Mouse (Mus musculus) CH12.LX (cell line): ENCODE measurements around the gene Fgfr1op. TPM values are rescaled to one million over a fixed set of nuclear protein-coding genes. Genes with fewer than 3 reads are reported as not detected.

Experiments used
- DNase-seq: peaks from one replicate; pipeline ENCODE4 v3.0.0-alpha.2; 2013; ENCODE audit errors: extremely low read depth
- H3K27ac ChIP-seq: 2 replicates; pipeline ENCODE4 v1.5.1; 2012; ENCODE audit warnings: low read depth, mild to moderate bottlenecking, control low read depth, moderate library complexity; ENCODE audit not compliant: insufficient read depth
- H3K27me3 ChIP-seq: replicated peaks from 2 replicates; pipeline ENCODE3; 2012; ENCODE audit warnings: inconsistent platforms
- H3K36me3 ChIP-seq, 2 experiments: replicated peaks in 1 of 2; 2 replicates each; pipeline versions ENCODE3 to v1.6.1; 2012; ENCODE audit warnings: inconsistent platforms in 1 of 2, low read length in 1 of 2, mild to moderate bottlenecking in 1 of 2, mixed read lengths in 1 of 2, moderate library complexity in 1 of 2; ENCODE audit not compliant: control insufficient read depth in 1 of 2, insufficient read depth in 1 of 2
- H3K4me1 ChIP-seq, 2 experiments: 2 replicates each; pipeline ENCODE4 v1.6.1; 2012; ENCODE audit warnings: inconsistent platforms in 1 of 2, moderate library complexity in 1 of 2; ENCODE audit not compliant: insufficient read depth in 2 of 2, control insufficient read depth in 1 of 2
- H3K4me2 ChIP-seq: 2 replicates; pipeline ENCODE4 v1.6.1; 2012; ENCODE audit warnings: low read depth, mild to moderate bottlenecking, control low read depth; ENCODE audit not compliant: poor library complexity, insufficient read depth, severe bottlenecking
- H3K4me3 ChIP-seq, 3 experiments: fragments of 150-350 bp in 1 of 3; sonication (generic) in 1 of 3; replicated peaks in 1 of 3; 2 replicates each; pipeline versions ENCODE3 to v1.5.1; 2011 to 2012; ENCODE audit warnings: low read depth in 2 of 3, low read length in 2 of 3, mild to moderate bottlenecking in 2 of 3, moderate library complexity in 2 of 3, control low read depth in 1 of 3, improper control_type of control experiment in 1 of 3, inconsistent platforms in 1 of 3, mixed read lengths in 1 of 3; ENCODE audit not compliant: poor library complexity in 1 of 3
- H3K79me2 ChIP-seq: replicated peaks from 2 replicates; pipeline ENCODE4 v1.6.1; 2012; ENCODE audit warnings: mild to moderate bottlenecking, moderate library complexity; ENCODE audit not compliant: control insufficient read depth, poor library complexity, insufficient read depth, severe bottlenecking; ENCODE audit errors: extremely low read depth
- H3K9ac ChIP-seq: 2 replicates; pipeline ENCODE4 v1.6.1; 2012; ENCODE audit warnings: low read depth, mild to moderate bottlenecking, control low read depth, moderate library complexity; ENCODE audit not compliant: insufficient read depth
- H3K9me3 ChIP-seq: replicated peaks from 2 replicates; pipeline ENCODE3; 2012; ENCODE audit warnings: low read length, inconsistent platforms, mixed read lengths
- BHLHE40 ChIP-seq: IDR thresholded peaks from 2 replicates; pipeline ENCODE4 v1.6.1; 2011; ENCODE audit warnings: mild to moderate bottlenecking, low read depth, low read length, improper control_type of control experiment
- CHD2 ChIP-seq: IDR thresholded peaks from 2 replicates; pipeline ENCODE4 v1.6.1; 2011; ENCODE audit warnings: low read length, improper control_type of control experiment
- E2F4 ChIP-seq: IDR thresholded peaks from 2 replicates; pipeline ENCODE4 v1.6.1; 2011; ENCODE audit warnings: low read depth, low read length, improper control_type of control experiment; ENCODE audit not compliant: insufficient replicate concordance
- ELF1 ChIP-seq: IDR thresholded peaks from 2 replicates; pipeline ENCODE4 v1.6.1; 2014; ENCODE audit warnings: low read depth, mild to moderate bottlenecking, inconsistent platforms, low read length, improper control_type of control experiment
- EP300 ChIP-seq: IDR thresholded peaks from 2 replicates; pipeline ENCODE4 v1.6.1; 2011; ENCODE audit warnings: low read length, improper control_type of control experiment
- ETS1 ChIP-seq: conservative IDR thresholded peaks from 2 replicates; pipeline ENCODE4 v1.6.1; 2012; ENCODE audit warnings: low read depth, mild to moderate bottlenecking, inconsistent platforms, low read length, improper control_type of control experiment, moderate library complexity
- HCFC1 ChIP-seq: IDR thresholded peaks from 2 replicates; pipeline ENCODE4 v1.6.1; 2012; ENCODE audit warnings: low read depth, mild to moderate bottlenecking, inconsistent platforms, low read length, improper control_type of control experiment
- IRF4 ChIP-seq: IDR thresholded peaks from 2 replicates; pipeline ENCODE4 v1.6.1; 2014; ENCODE audit warnings: low read depth, mild to moderate bottlenecking, inconsistent platforms, low read length, improper control_type of control experiment
- JUN ChIP-seq: IDR thresholded peaks from 2 replicates; pipeline ENCODE4 v1.6.1; 2011; ENCODE audit warnings: low read depth, mild to moderate bottlenecking, low read length, improper control_type of control experiment, moderate library complexity; ENCODE audit not compliant: insufficient read depth
- JUND ChIP-seq: conservative IDR thresholded peaks from 2 replicates; pipeline ENCODE4 v1.6.1; 2011; ENCODE audit warnings: low read depth, low read length, improper control_type of control experiment
- KAT2A ChIP-seq: IDR thresholded peaks from 2 replicates; pipeline ENCODE4 v1.6.1; 2012; ENCODE audit warnings: low read length, improper control_type of control experiment, inconsistent platforms; ENCODE audit not compliant: insufficient replicate concordance
- MAFK ChIP-seq: IDR thresholded peaks from 2 replicates; pipeline ENCODE4 v1.6.1; 2011; ENCODE audit warnings: low read length, improper control_type of control experiment; ENCODE audit not compliant: insufficient replicate concordance
- MAX ChIP-seq: IDR thresholded peaks from 2 replicates; pipeline ENCODE4 v1.6.1; 2011; ENCODE audit warnings: low read length, improper control_type of control experiment
- MAZ ChIP-seq: IDR thresholded peaks from 2 replicates; pipeline ENCODE4 v1.6.1; 2012; ENCODE audit warnings: low read depth, mild to moderate bottlenecking, inconsistent platforms, low read length, improper control_type of control experiment, moderate library complexity
- MEF2A ChIP-seq: IDR thresholded peaks from 2 replicates; pipeline ENCODE4 v1.6.1; 2014; ENCODE audit warnings: low read depth, mild to moderate bottlenecking, inconsistent platforms, low read length, improper control_type of control experiment, borderline replicate concordance
- MYC ChIP-seq: IDR thresholded peaks from 2 replicates; pipeline ENCODE4 v1.6.1; 2011; ENCODE audit warnings: low read depth, mild to moderate bottlenecking, improper control_type of control experiment, low read length
- NELFE ChIP-seq: IDR thresholded peaks from 2 replicates; pipeline ENCODE4 v1.6.1; 2011; ENCODE audit warnings: low read depth, low read length, improper control_type of control experiment
- NRF1 ChIP-seq: IDR thresholded peaks from 2 replicates; pipeline ENCODE4 v1.6.1; 2014; ENCODE audit warnings: low read depth, mild to moderate bottlenecking, inconsistent platforms, low read length, improper control_type of control experiment, moderate library complexity
- POLR2A ChIP-seq: IDR thresholded peaks from 2 replicates; pipeline ENCODE4 v1.6.1; 2011; ENCODE audit warnings: low read depth, mild to moderate bottlenecking, improper control_type of control experiment, low read length
- RCOR1 ChIP-seq: conservative IDR thresholded peaks from 2 replicates; pipeline ENCODE4 v1.6.1; 2012; ENCODE audit warnings: low read depth, mild to moderate bottlenecking, inconsistent platforms, low read length, improper control_type of control experiment
- SIN3A ChIP-seq: IDR thresholded peaks from 2 replicates; pipeline ENCODE4 v1.6.1; 2012; ENCODE audit warnings: low read length, improper control_type of control experiment, inconsistent platforms
- TBP ChIP-seq: conservative IDR thresholded peaks from 2 replicates; pipeline ENCODE4 v1.6.1; 2011; ENCODE audit warnings: low read depth, low read length, improper control_type of control experiment
- TCF12 ChIP-seq: IDR thresholded peaks from 2 replicates; pipeline ENCODE4 v1.6.1; 2014; ENCODE audit warnings: low read depth, mild to moderate bottlenecking, inconsistent platforms, low read length, improper control_type of control experiment
- UBTF ChIP-seq: IDR thresholded peaks from 2 replicates; pipeline ENCODE4 v1.6.1; 2012; ENCODE audit warnings: low read depth, mild to moderate bottlenecking, inconsistent platforms, low read length, improper control_type of control experiment, moderate library complexity
- USF1 ChIP-seq: IDR thresholded peaks from 2 replicates; pipeline ENCODE4 v1.6.1; 2014; ENCODE audit warnings: low read depth, mild to moderate bottlenecking, inconsistent platforms, low read length, improper control_type of control experiment
- ZC3H11A ChIP-seq: IDR thresholded peaks from 2 replicates; pipeline ENCODE4 v1.6.1; 2012; ENCODE audit warnings: low read depth, mild to moderate bottlenecking, inconsistent platforms, low read length, improper control_type of control experiment
- dilution Hi-C: fragments of 300-500 bp; cut with MboI; formaldehyde crosslinking; loops from 2 replicates; pipeline ENCODE4 v1.14.3; 2020; ENCODE audit warnings: low sequenced_read_pairs; ENCODE audit not compliant: extremely low pct_unique_long_range_greater_than_20kb, extremely low pct_ligation_motif_present
- in situ Hi-C: fragments of 300-500 bp; cut with MboI; formaldehyde crosslinking; loops from 3 replicates; pipeline ENCODE4 v1.14.3; 2019; ENCODE audit warnings: low sequenced_read_pairs, low pct_ligation_motif_present, low pct_unique_long_range_greater_than_20kb, mixed read lengths
- polyA plus RNA-seq: library from polyadenylated mRNA; unstranded; fragments of >175 nt; gene quantifications from 2 replicates; pipeline ENCODE4 v1.2.1, GENCODE M21; 2012; ENCODE audit warnings: low read depth; ENCODE audit not compliant: insufficient read length
- total RNA-seq, 2 experiments: library from RNA; depleted of rRNA; stranded (reverse); fragments of 300-350 nt in 1 of 2; fragments of >200 nt in 1 of 2; gene quantifications; 2 replicates each; pipeline ENCODE4 v1.2.3; 2012 to 2014

Gene Fgfr1op
- total and polyA plus RNA-seq, 3 experiments: 29.8 to 56.3 (median 46.9) TPM

GRCm38 (mm10) chr17:8209696-8210095, 44.4 kb downstream of the Fgfr1op start:
- dilution Hi-C loops: no loop called here
- in situ Hi-C loops: loop anchor here (5.0 kb wide), 1 partner anchor 38 kb away; no protein-coding TSS in a partner anchor
- H3K4me1 ChIP-seq: peaks cover 21 to 50% of the 10 kb centered on the region in 2 experiments
- no peak for TF ChIP-seq RCOR1
- TF ChIP-seq POLR2A: no peak
- no peak for TF ChIP-seq KAT2A
- TF ChIP-seq ELF1: no peak
- TF ChIP-seq ZC3H11A: no peak
- TF ChIP-seq JUND: no peak
- no peak for TF ChIP-seq E2F4
- no peak for TF ChIP-seq MAX
- no peak for TF ChIP-seq NRF1
- TF ChIP-seq IRF4: no peak
- TF ChIP-seq TBP: no peak
- TF ChIP-seq MAZ: no peak
- TF ChIP-seq JUN: no peak; the same call in 1 of the 2 replicates
- H3K4me2 ChIP-seq: peak overlapping the region; percentile 32
- peak overlapping the region; percentile 44; the same call in 1 of the 2 replicates for H3K27ac ChIP-seq
- no peak overlapping the region for H3K4me3 ChIP-seq
- H3K9me3 ChIP-seq: peaks cover 8% of the 10 kb centered on the region
- no peaks in the 10 kb centered on the region for H3K27me3 ChIP-seq
- no peaks in the 10 kb centered on the region for H3K36me3 ChIP-seq
- no peak overlapping the region for H3K9ac ChIP-seq
- H3K79me2 ChIP-seq: no peaks in the 10 kb centered on the region
- DNase-seq: no peak

DNA sequence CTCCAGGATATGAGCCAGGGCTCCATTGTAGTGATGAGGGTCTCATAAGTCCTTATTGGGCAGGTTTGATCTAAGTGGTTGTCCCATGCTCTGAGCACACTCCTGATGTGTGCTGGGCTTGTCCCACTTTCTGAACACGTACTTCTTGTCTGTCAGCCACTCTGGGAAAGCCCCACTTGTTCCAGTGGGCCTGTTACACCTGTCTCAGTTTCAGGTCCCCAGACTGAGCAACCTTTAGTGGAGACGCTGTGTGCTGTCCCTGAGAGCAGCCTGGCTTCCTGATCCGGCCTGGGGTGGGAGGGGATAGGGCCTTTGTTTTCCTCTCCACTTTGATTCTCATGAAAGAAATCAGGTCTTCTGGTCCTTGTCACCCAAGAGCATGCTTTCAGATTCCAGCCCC, 44.9 kb downstream of the Fgfr1op start:
- Histone ChIP-seq H3K4me3 (peak overlapping the region in 1 of 3 experiments; percentile 10), H3K4me2 (peak overlapping the region; percentile 32), H3K9me3 (peaks cover 4% of the 10 kb centered on the region), H3K27me3 (no peaks in the 10 kb centered on the region), H3K9ac (no peak overlapping the region), H3K4me1 (peaks cover 21 to 50% of the 10 kb centered on the region in 2 experiments), H3K79me2 (no peaks in the 10 kb centered on the region), H3K36me3 (no peaks in the 10 kb centered on the region), H3K27ac (peak overlapping the region; percentile 44; the same call in 1 of the 2 replicates)
- in situ Hi-C loops (loop anchor here (5.0 kb wide), 1 partner anchor 37 kb away; no protein-coding TSS in a partner anchor), dilution Hi-C loops (no loop called here)
- no peak for TF ChIP-seq UBTF
- TF ChIP-seq MAZ: no peak
- no peak for TF ChIP-seq KAT2A
- TF ChIP-seq MYC: 0 out of 2 replicates have a peak, but pooled peaks have one; percentile 8
- TF ChIP-seq NELFE: no peak
- TF ChIP-seq E2F4: no peak
- no peak for TF ChIP-seq MAX
- 0 out of 2 replicates have a peak, but pooled peaks have one; percentile 13 for TF ChIP-seq HCFC1
- peak; percentile 67 for TF ChIP-seq ETS1
- TF ChIP-seq USF1: no peak
- TF ChIP-seq BHLHE40: peak; percentile 83
- TF ChIP-seq POLR2A: peak; percentile 30; the same call in 1 of the 2 replicates
- peak; percentile 85 for TF ChIP-seq IRF4
- TF ChIP-seq CHD2: peak; percentile 39; the same call in 1 of the 2 replicates
- TF ChIP-seq NRF1: no peak
- TF ChIP-seq MAFK: 0 out of 2 replicates have a peak, but pooled peaks have one; percentile 20
- peak; percentile 81 for TF ChIP-seq EP300
- TF ChIP-seq JUN: no peak
- peak; percentile 69; the same call in 1 of the 2 replicates for TF ChIP-seq TCF12
- TF ChIP-seq ELF1: peak; percentile 69
- peak; percentile 60; the same call in 1 of the 2 replicates for TF ChIP-seq MEF2A
- 0 out of 2 replicates have a peak, but pooled peaks have one; percentile 10 for TF ChIP-seq TBP
- TF ChIP-seq SIN3A: peak; percentile 56; the same call in 1 of the 2 replicates
- DNase-seq: peak; percentile 82
